Mouse (Mus musculus): ENCODE results near the gene Txndc9.

- peak; percentile 17; the same call in 1 of the 2 replicates for TF ChIP-seq CTCF (IDR thresholded peaks at IDR 0.05; ENCODE audit: insufficient read depth, low read length)
- peak; percentile 45; the same call in 1 of the 2 replicates for TF ChIP-seq POLR2A (IDR thresholded peaks at IDR 0.05; ENCODE audit: borderline replicate concordance, extremely low read depth, low read depth, low read length)
Measured at GRCm38 (mm10) chr1:37997867-37998266, at the start of gene Txndc9, which contains the start of gene Eif5b.
